Mouse (Mus musculus) right cerebral cortex, postnatal 10 days (tissue): ENCODE data around the gene Gm49336.
A peak's percentile ranks its signal among the peaks of the same experiment; 100 is the strongest.

Experiments
- DNase-seq, 2 experiments: peaks; one replicate each; pipeline ENCODE4 v3.0.0; 2021; ENCODE audit warnings: low spot score in 2 of 2

The Gm49336 gene

GRCm38 (mm10) chr14:60251281-60252003 is at the start of gene Gm49336, which contains the start of gene Nupl1:
Gene Gm49336, minus strand, starts transcription at chr14:60251507.
Gene Nupl1, minus strand, starts transcription at chr14:60251431.
- DNase-seq = peak; percentile 99

- DNase-seq = no peak
Observed at GRCm38 (mm10) chr14:60301024-60301423, 49.7 kb upstream of the Gm49336 start.

DNA sequence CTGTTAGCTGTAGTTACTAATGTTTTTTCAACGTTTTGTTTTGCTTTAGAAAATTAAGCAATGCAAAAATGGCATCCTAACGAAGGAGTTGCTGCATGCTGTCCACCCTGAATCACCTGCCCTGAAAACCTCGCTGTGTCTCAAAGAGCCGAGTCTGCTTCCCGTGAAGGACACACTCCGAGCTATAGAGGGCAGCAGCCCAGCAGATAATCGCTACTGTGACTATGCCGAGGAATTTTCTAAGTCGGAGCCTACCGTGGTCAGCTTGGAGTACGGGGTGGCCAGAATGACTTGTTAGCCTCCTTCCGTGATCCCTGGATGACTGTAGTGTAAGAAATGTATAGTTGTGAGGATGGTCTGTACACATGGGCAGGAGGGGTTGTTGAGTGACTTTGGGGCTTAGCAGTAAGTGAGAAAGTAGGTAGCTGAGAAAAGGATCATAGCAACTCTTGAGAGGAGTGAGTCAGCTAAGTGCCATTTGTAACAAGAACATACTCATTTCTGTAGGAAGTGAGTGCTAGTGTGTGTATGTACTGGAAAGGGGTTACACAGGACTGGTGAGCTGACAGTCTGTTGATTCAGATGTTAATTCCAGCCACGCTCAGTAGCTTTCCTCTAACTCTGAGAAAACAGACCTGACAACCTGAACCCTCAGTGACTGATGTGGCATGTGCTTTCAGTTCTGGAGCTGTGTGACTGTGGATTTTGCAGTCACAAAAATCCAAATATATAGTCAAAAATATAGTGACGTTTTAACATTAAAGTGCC is 49.1 kb upstream of the Gm49336 start:
- DNase-seq = peak in 1 of 2 experiments; percentile 32

GRCm38 (mm10) chr14:60295531-60295930 is 44.2 kb upstream of the Gm49336 start:
- DNase-seq = no peak

GRCm38 (mm10) chr14:60290363-60290762 is 39.1 kb upstream of the Gm49336 start:
- DNase-seq = no peak

DNA sequence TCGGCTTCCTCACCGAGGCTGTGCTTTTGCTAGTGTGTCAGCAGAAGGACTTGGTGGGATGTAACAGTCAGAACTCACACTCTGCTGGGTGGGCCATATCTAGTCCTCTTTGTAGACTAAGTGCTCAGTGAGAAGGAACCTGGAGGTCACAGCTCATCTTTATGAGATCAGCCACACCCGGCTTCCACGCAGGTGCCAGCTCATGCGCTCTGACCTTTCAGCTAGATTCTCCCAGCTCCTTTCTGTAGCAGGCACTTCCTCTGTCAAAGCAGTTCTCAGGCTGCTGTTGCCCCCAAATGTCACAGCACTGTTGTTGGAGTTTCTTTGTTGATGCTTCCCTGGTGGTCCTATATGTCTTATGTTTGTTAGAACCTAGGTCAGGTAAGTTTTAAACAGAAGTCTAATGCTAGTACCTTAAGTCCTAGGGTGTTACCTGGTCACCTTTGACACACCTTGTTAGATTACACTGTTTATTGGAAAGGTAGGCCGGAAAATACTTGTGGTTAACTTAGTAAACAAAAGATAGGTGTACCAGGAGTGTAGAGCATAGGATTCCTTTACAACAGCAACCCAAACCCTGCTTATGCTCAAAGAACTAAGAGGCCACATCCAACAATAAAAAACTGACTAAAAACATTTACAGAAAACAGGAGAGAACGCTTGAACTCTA is 35.0 kb upstream of the Gm49336 start:
- DNase-seq = no peak

GRCm38 (mm10) chr14:60275301-60276276 is 24.3 kb upstream of the Gm49336 start:
- no peak for DNase-seq

GRCm38 (mm10) chr14:60273346-60273745 is 22.0 kb upstream of the Gm49336 start:
- DNase-seq = no peak

DNA sequence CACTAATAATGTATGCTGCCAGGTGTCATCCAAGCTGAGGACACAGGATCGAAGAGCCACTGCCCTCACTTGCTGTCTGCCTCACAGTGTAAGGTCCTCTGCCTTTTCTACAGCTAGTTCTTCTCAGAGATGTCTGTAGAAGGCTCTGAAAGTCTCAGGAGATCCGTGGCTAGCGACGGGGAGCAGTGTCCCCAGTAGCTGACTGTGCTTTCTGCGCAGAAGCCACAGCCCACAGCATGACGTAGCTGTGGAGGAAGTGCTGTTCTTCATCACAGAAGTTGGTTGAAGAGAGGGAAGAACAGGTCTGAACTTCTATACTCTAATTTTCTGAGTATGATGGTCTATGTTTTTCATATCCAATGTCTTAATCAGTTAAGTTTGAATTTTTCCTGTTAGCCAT is 18.0 kb upstream of the Gm49336 start:
- no peak for DNase-seq

DNA sequence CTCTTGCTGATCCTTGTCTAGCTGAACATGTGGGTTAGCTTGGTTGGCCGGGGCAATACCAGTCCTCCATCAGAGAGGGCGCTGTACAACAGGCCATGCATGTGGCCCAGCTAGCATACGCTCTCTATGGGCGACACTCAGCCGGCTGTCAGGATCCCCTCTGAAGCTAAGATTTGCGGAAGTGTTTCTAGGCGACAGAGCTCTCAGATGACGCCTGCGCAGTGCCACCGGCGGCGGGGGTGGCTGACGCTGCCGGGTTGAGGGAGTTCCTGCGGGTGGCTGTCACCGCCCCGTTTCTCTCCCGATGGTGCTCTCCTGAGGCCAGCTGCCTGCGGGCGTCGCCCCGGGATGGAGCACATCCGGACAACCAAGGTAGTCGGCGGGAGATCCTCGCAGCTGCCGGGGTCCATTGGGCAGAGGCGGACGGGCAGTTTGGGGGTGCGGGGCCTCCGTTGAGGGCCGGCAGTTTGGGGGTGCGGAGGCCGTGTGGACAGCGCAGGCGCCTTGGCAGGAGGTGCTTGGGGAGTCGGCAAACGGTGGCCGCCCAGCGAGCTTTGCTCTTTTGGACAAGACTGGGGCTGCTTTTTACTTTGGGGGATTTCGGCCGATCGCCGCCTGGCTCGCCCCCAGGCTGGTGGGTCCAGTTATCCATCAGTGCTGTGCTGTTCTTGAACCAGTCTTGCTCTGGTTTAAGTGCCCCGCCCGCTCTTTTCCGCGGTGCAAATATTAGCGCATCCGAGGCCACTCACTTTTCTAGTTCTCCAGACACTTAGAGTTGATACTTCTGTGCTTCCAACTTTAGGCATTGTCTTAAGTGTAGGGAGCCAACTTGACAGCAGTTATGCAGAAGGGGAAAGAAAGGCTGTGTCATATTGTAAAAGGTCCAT is 13.9 kb upstream of the Gm49336 start, which contains the start of gene Mtmr6:
Mtmr6 (plus strand) TSS at position 239 of the 887 bp plus-strand sequence.
- peak; percentile 96 to 97 for DNase-seq

GRCm38 (mm10) chr14:60262316-60262715 is 11.0 kb upstream of the Gm49336 start:
- no peak for DNase-seq

GRCm38 (mm10) chr14:60257851-60258250 is 6.5 kb upstream of the Gm49336 start:
- no peak for DNase-seq

DNA sequence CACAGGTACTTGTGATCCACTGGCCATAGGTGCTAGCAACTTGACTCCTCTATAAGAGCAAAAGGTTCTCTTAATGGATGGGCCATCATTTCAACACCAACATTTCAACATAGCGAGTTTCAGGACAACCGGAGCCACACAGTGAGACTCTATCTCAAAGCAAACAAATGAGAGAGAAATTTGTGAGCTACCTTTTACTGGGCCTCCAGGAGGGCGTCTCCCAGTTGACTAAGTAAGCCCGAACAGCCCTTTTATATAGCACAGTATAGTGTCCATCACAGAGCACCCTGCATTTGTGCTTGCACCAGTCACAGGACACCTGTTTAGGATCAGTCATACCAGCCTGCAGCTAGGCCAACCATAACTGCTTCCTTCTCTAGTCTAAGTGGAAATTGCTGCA is 5.8 kb upstream of the Gm49336 start:
- DNase-seq = no peak

- no peak for DNase-seq
Observed at GRCm38 (mm10) chr14:60256356-60256755, 5.0 kb upstream of the Gm49336 start.

- DNase-seq = no peak
Observed at GRCm38 (mm10) chr14:60254774-60255173, 3.5 kb upstream of the Gm49336 start.

DNA sequence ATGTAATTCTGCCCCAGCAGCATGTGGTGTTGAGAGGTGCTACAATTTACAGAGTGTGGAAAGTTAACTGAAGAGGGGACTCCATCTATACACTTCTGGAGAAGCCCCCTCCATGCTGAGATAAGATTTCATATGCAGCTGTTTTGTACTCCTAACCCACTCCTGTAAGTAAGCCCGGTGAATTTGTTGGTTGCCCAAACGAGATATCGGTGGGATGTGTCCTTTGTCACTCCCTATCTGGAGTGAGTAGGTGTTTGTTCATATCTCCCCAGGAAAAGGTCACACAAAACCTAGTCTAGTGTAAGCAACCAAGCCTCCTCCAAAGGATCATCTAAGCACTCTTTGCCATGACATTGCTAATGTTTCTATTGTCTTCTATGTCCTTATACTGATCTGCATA is 2.2 kb upstream of the Gm49336 start:
- DNase-seq = no peak

GRCm38 (mm10) chr14:60252004-60253000 is 995 bp upstream of the Gm49336 start:
- peak; percentile 42 to 63 for DNase-seq

GRCm38 (mm10) chr14:60250879-60251278 is 428 bp downstream of the Gm49336 start:
- DNase-seq = peak in 1 of 2 experiments; percentile 63

GRCm38 (mm10) chr14:60250366-60250765 is 941 bp downstream of the Gm49336 start:
- DNase-seq = no peak
